Mouse (Mus musculus) hindbrain, embryonic 14.5 days (tissue): ENCODE data around the gene Prkg1. TPM values are rescaled to one million over a fixed set of nuclear protein-coding genes. Genes with fewer than 3 reads are reported as not detected.
"Not testable (repeated sequence)": the region's sequence is repeated elsewhere in the genome, so short reads cannot be mapped to it uniquely, and the experiment has no call there.

Experiments
- ATAC-seq: fragments of 200-750 bp; cut with Nextera tagmentation; 2 replicates; pipeline ENCODE4 v1.8.0; 2017; ENCODE audit warnings: moderate number of reproducible peaks, mild to moderate bottlenecking, moderate TSS enrichment, moderate library complexity; ENCODE audit not compliant: low FRiP score
- DNase-seq: peaks from one replicate; pipeline ENCODE4 v3.0.0-alpha.2; 2015; ENCODE audit warnings: low spot score
- H3K27ac ChIP-seq: fragments of 300-500 bp; sonication (generic); 2 replicates; pipeline ENCODE4 v1.5.1; 2014; ENCODE audit warnings: mild to moderate bottlenecking, moderate library complexity
- H3K27me3 ChIP-seq: fragments of 300-500 bp; sonication (generic); 2 replicates; pipeline ENCODE4 v1.6.1; 2014; ENCODE audit warnings: mild to moderate bottlenecking, low read length, mixed read lengths; ENCODE audit not compliant: control insufficient read depth, insufficient read depth
- H3K36me3 ChIP-seq: fragments of 300-500 bp; sonication (generic); replicated peaks from 2 replicates; pipeline ENCODE4 v1.6.1; 2014; ENCODE audit not compliant: control insufficient read depth, insufficient read depth
- H3K4me1 ChIP-seq: fragments of 300-500 bp; sonication (generic); replicated peaks from 2 replicates; pipeline ENCODE4 v1.6.1; 2014; ENCODE audit warnings: antibody characterized with exemption, low read length, mixed read lengths; ENCODE audit not compliant: control insufficient read depth, insufficient read depth
- H3K4me2 ChIP-seq: fragments of 300-500 bp; sonication (generic); replicated peaks from 2 replicates; pipeline ENCODE4 v1.6.1; 2014; ENCODE audit warnings: mild to moderate bottlenecking, moderate library complexity
- H3K4me3 ChIP-seq: fragments of 300-500 bp; sonication (generic); replicated peaks from 2 replicates; pipeline ENCODE4 v1.5.1; 2014; ENCODE audit warnings: mild to moderate bottlenecking, low read length
- H3K9ac ChIP-seq: fragments of 300-500 bp; sonication (generic); 2 replicates; pipeline ENCODE4 v1.6.1; 2014
- H3K9me3 ChIP-seq: fragments of 300-500 bp; sonication (generic); 2 replicates; pipeline ENCODE4 v1.6.1; 2016; ENCODE audit warnings: low read length; ENCODE audit not compliant: control insufficient read depth
- WGBS: fragments of 180-500 bp; shearing (Covaris S2); extraction: QIAGEN DNeasy Blood & Tissue Kit; methylation state at CpG from one replicate; pipeline ENCODE4 v1.1.7; 2014; 5-methylcytosine and 5-hydroxymethylcytosine counted together
- polyA plus RNA-seq: library from polyadenylated mRNA; unstranded; fragments of >200 nt; fragmentation: Nextera tagmentation; extraction: Ambion mirVana; gene quantifications from 2 replicates; pipeline ENCODE4 v1.2.1, GENCODE M21; 2014

Gene Prkg1
- polyA plus RNA-seq, 1 experiment from 2014 or later, result 7.0 TPM

- Histone ChIP-seq H3K9ac (no peak overlapping the region), H3K4me3 (no peak overlapping the region), H3K27me3 (peaks cover 35% of the 10 kb centered on the region), H3K4me2 (no peak overlapping the region), H3K27ac (no peak overlapping the region), H3K4me1 (peaks cover 14% of the 10 kb centered on the region; the same call in 1 of the 2 replicates), H3K9me3 (no peaks in the 10 kb centered on the region), H3K36me3 (no peaks in the 10 kb centered on the region)
- DNase-seq (no peak), ATAC-seq (no peak)
- WGBS, result 7% methylated on average over 4 of the region's 4 CpGs
These were observed 1211.1 kb downstream of the Prkg1 start for GRCm38 (mm10) chr19:30553740-30554139.

GRCm38 (mm10) chr19:30552260-30552659, 1212.6 kb downstream of the Prkg1 start:
- 59% methylated on average over 8 of the region's 8 CpGs for WGBS
- H3K27me3 ChIP-seq, result peaks cover 49% of the 10 kb centered on the region
- no peak overlapping the region for H3K9ac ChIP-seq
- H3K4me3 ChIP-seq, result no peak overlapping the region
- DNase-seq, result no peak
- H3K9me3 ChIP-seq, result no peaks in the 10 kb centered on the region
- H3K4me1 ChIP-seq, result peaks cover 14% of the 10 kb centered on the region; the same call in 1 of the 2 replicates
- no peak overlapping the region for H3K4me2 ChIP-seq
- no peak for ATAC-seq
- H3K27ac ChIP-seq, result no peak overlapping the region
- no peaks in the 10 kb centered on the region for H3K36me3 ChIP-seq

- Histone ChIP-seq H3K27me3 (peaks cover 70% of the 10 kb centered on the region), H3K4me2 (peak overlapping the region; percentile 61), H3K9ac (peak overlapping the region; percentile 25; the same call in 1 of the 2 replicates), H3K4me3 (peak overlapping the region; percentile 30), H3K36me3 (no peaks in the 10 kb centered on the region), H3K4me1 (peaks cover 14% of the 10 kb centered on the region; the same call in 1 of the 2 replicates), H3K9me3 (no peaks in the 10 kb centered on the region), H3K27ac (no peak overlapping the region)
- WGBS, result 1% methylated on average over 17 of the region's 17 CpGs
- DNase-seq (peak; percentile 30), ATAC-seq (peak; percentile 9; the same call in 1 of the 2 replicates)
These were observed 1214.8 kb downstream of the Prkg1 start for GRCm38 (mm10) chr19:30549854-30550647.

GRCm38 (mm10) chr19:30549044-30549853, 1215.6 kb downstream of the Prkg1 start, which contains the start of gene Dkk1:
Gene Dkk1 (minus strand): TSS chr19:30549665.
- DNase-seq, result peak; percentile 64
- peak; percentile 78 for ATAC-seq
- no peaks in the 10 kb centered on the region for H3K36me3 ChIP-seq
- no peaks in the 10 kb centered on the region for H3K9me3 ChIP-seq
- peaks cover 14% of the 10 kb centered on the region; the same call in 1 of the 2 replicates for H3K4me1 ChIP-seq
- peak within 1 kb of the TSS; percentile 25 for H3K9ac ChIP-seq
- peaks cover 72% of the 10 kb centered on the region for H3K27me3 ChIP-seq
- under 1% methylated on average over 26 of the region's 26 CpGs for WGBS
- no peak within 1 kb of the TSS for H3K27ac ChIP-seq
- peak within 1 kb of the TSS; percentile 30 for H3K4me3 ChIP-seq
- H3K4me2 ChIP-seq, result peak within 1 kb of the TSS; percentile 61

GRCm38 (mm10) chr19:30548411-30549043, 1216.3 kb downstream of the Prkg1 start:
- peak; percentile 40 for DNase-seq

GRCm38 (mm10) chr19:30539365-30539941, 1225.4 kb downstream of the Prkg1 start:
- peak overlapping the region; percentile 61 for H3K9ac ChIP-seq
- DNase-seq, result peak; percentile 52
- H3K4me1 ChIP-seq, H3K9me3 ChIP-seq, H3K27ac ChIP-seq, ATAC-seq, H3K36me3 ChIP-seq: not testable (repeated sequence)
- WGBS, result 1% methylated on average over 42 of the region's 44 CpGs
- H3K4me3 ChIP-seq, result peak overlapping the region; percentile 41
- peak overlapping the region; percentile 74 for H3K4me2 ChIP-seq
- H3K27me3 ChIP-seq, result peaks cover 26% of the 10 kb centered on the region

More at GRCm38 (mm10) chr19:30548411-30549043, 1216.3 kb downstream of the Prkg1 start:
- H3K27ac ChIP-seq, result no peak overlapping the region
- peaks cover 14% of the 10 kb centered on the region; the same call in 1 of the 2 replicates for H3K4me1 ChIP-seq
- H3K27me3 ChIP-seq, result peaks cover 75% of the 10 kb centered on the region
- peak overlapping the region; percentile 25; the same call in 1 of the 2 replicates for H3K9ac ChIP-seq
- peak; percentile 47 for ATAC-seq
- H3K9me3 ChIP-seq, result no peaks in the 10 kb centered on the region
- peak overlapping the region; percentile 61 for H3K4me2 ChIP-seq
- WGBS, result under 1% methylated on average over 23 of the region's 23 CpGs
- H3K36me3 ChIP-seq, result no peaks in the 10 kb centered on the region
- H3K4me3 ChIP-seq, result peak overlapping the region; percentile 30

GRCm38 (mm10) chr19:30516771-30517170, 1248.1 kb downstream of the Prkg1 start:
- H3K9ac ChIP-seq, result no peak overlapping the region
- H3K9me3 ChIP-seq, result no peaks in the 10 kb centered on the region
- H3K4me2 ChIP-seq, result no peak overlapping the region
- no peaks in the 10 kb centered on the region for H3K27me3 ChIP-seq
- no peak for DNase-seq
- H3K36me3 ChIP-seq, result no peaks in the 10 kb centered on the region
- no peak for ATAC-seq
- no peak overlapping the region for H3K27ac ChIP-seq
- H3K4me3 ChIP-seq, result no peak overlapping the region
- 75% methylated on average over 6 of the region's 6 CpGs for WGBS
- H3K4me1 ChIP-seq, result no peaks in the 10 kb centered on the region
